Mouse (Mus musculus) left cerebral cortex, postnatal 4 days (tissue): ENCODE measurements around the gene Alg1. TPM values are rescaled to one million over a fixed set of nuclear protein-coding genes. Genes with fewer than 3 reads are reported as not detected.

Experiments
- microRNA-seq: library from miRNA; unstranded; fragments of <30 nt; microRNA quantifications from one replicate; pipeline ENCODE4 v1.2.0, GENCODE M21; 2022
- total RNA-seq, 2 experiments: library from RNA; stranded (reverse); gene quantifications; 2 replicates each; pipeline ENCODE4 v1.2.3; 2021

Gene Alg1
- total RNA-seq, 2 experiments from 2014 or later, result 29.9 to 30.8 TPM

Small RNA genes within 50 kb of the gene (microRNA-seq; reads per million reads assigned to microRNA genes)
- gene Gm23689 (not detected), gene Gm26095 (not detected), gene Mir6364 (not detected)

Other genes with a start within 250 kb of the Alg1 start
- not detected for gene Sept12, start 235.8 kb upstream of the Alg1 start, total RNA-seq
- gene Smim22, start 226.3 kb upstream of the Alg1 start, total RNA-seq, result not detected
- 10 to 100 TPM; 79.8 to 89.3 TPM for gene Rogdi, start 220.1 kb upstream of the Alg1 start, total RNA-seq
- gene Glyr1, start 183.8 kb upstream of the Alg1 start, total RNA-seq, result 100 to 1,000 TPM; 143 to 146 TPM
- 10 to 100 TPM; 30.4 to 33.1 TPM for gene Ubn1, start 183.6 kb upstream of the Alg1 start, total RNA-seq
- under 1 TPM; 0.18 to 0.26 TPM for gene Ppl, start 101.2 kb upstream of the Alg1 start, total RNA-seq
- gene Sec14l5, start 86.5 kb upstream of the Alg1 start, total RNA-seq, result under 1 TPM; 0.10 to 0.18 TPM
- 1 to 10 TPM; 6.8 to 7.5 TPM for gene Nagpa, start 29.6 kb upstream of the Alg1 start, total RNA-seq
- 10 to 100 TPM; 10.2 to 11.3 TPM for gene AU021092, start 11.3 kb upstream of the Alg1 start, total RNA-seq
- gene Eef2kmt, start 22.4 kb downstream of the Alg1 start, total RNA-seq, result 1 to 10 TPM; 2.9 to 3.6 TPM